Mouse (Mus musculus): ENCODE data around the gene Kctd18. TPM values are rescaled to one million over a fixed set of nuclear protein-coding genes. Genes with fewer than 3 reads are reported as not detected.
A peak's percentile ranks its signal among the peaks of the same experiment; 100 is the strongest.
"Not testable (repeated sequence)": the region's sequence is repeated elsewhere in the genome, so short reads cannot be mapped to it uniquely, and the experiment has no call there.

Kctd18 gene
- polyA plus RNA-seq, 1 experiment = 1.5 TPM

DNA sequence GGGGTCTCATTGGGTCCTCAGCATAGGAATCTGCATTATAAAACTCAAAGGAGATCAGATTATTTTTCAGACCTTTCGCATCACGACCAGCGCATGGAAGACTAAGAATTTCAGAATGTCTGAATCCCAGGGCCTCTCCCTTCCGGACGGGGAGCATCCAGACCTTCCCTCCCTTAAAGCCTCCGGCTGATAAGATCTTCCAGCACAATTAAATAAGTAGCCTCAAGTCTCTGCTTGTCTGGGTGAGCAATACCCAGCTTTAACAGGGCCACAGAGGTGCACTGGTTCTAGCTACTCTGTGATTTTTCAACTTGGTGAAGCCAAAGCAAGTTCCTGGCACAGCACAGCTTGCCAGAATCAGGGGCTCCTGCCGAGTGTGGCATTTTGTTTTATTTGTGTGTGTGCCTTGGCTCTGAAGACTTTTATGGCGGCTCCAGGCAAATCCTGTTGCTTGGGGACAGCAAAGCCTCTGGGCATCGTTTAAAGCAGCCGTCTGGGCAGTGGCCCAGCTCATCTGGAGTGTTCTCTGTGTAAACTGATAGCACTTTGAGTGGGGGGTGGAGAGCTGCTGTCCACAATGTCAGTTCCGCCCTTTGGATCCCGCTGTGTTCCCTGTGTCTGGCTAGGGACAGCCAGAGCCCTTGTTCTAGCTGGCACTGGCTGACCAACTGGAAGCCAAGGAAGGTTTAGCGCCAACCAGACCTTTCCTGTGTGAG lies 11.6 kb upstream of the Kctd18 start:
- H3K27ac ChIP-seq (ENCODE audit: insufficient read depth, low read depth, low read length) = peak overlapping the region; percentile 75
- H3K36me3 ChIP-seq (ENCODE audit: control insufficient read depth, insufficient read depth, low read length) = no peaks in the 10 kb centered on the region
- H3K4me3 ChIP-seq (ENCODE audit: low read depth, low read length) = peak overlapping the region; percentile 63
- WGBS = 42% methylated on average over 13 of the region's 13 CpGs
- no peaks in the 10 kb centered on the region for H3K4me1 ChIP-seq (ENCODE audit: control insufficient read depth, insufficient read depth, insufficient read length, low read length)
- no peaks in the 10 kb centered on the region for H3K27me3 ChIP-seq (ENCODE audit: control insufficient read depth, insufficient read depth, low read length)
- TF ChIP-seq CTCF (IDR thresholded peaks at IDR 0.05; ENCODE audit: extremely low read depth, insufficient read length, insufficient replicate concordance, low read depth, low read length) (no peak), POLR2A (IDR thresholded peaks at IDR 0.05; ENCODE audit: low read depth, low read length) (no peak)

DNA sequence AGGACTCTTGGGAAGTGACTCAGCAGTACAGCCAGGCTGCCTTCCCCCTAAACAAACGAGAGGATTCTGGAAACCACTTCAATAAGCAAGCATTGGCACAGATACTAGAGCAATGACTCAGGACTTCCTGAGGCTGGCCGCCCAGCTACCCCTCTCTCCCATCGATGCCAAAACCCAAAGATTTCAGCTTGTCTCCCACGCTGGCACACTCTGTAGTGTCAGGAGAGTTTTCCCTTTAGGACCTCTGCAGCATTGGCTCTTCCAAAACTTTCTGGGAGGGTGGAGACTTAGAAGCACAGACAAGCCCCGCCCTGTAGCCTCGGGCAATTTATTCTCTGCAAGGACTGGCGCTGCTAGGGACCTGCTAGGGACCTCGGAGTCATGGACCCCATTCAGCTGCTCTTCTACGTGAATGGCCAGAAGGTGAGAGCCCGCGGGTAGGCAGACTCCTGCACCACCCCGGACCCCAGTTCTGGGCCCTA lies 10.9 kb upstream of the Kctd18 start, which contains the start of gene Aox1:
Gene Aox1, plus strand, starts transcription at position 296 of the 482 bp plus-strand sequence.
- Histone ChIP-seq H3K36me3 (ENCODE audit: control insufficient read depth, insufficient read depth, low read length) (0 out of 2 replicates have a peak, but pooled peaks cover 2% of the 10 kb centered on the region), H3K27ac (ENCODE audit: insufficient read depth, low read depth, low read length) (peak within 1 kb of the TSS; percentile 75), H3K4me3 (ENCODE audit: low read depth, low read length) (peak within 1 kb of the TSS; percentile 63), H3K4me1 (ENCODE audit: control insufficient read depth, insufficient read depth, insufficient read length, low read length) (no peaks in the 10 kb centered on the region), H3K27me3 (ENCODE audit: control insufficient read depth, insufficient read depth, low read length) (no peaks in the 10 kb centered on the region)
- TF ChIP-seq POLR2A (IDR thresholded peaks at IDR 0.05; ENCODE audit: low read depth, low read length) = no peak
- TF ChIP-seq CTCF (IDR thresholded peaks at IDR 0.05; ENCODE audit: extremely low read depth, insufficient read length, insufficient replicate concordance, low read depth, low read length) = no peak; the same call in 1 of the 2 replicates
- 18% methylated on average over 12 of the region's 12 CpGs for WGBS

DNA sequence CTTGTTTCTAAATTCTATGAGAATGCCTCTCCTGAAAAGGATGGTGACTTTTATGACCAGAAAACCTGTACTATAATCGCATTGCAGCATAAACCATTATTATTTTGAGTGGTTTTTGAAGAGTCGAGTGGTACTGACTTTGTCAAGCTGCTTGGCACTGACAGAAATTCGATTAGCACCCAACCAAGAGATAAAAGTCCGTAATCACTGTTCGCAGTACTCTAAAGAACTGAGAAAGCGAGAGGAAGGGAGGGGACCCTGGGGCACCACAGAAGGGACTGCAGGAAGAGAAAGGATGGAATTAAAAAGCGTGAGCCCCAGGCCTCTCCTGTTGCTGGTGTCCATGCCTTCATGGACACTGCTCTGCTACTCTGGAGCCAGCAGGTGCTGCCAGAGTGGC lies 9.0 kb upstream of the Kctd18 start:
- Histone ChIP-seq H3K36me3 (ENCODE audit: control insufficient read depth, insufficient read depth, low read length) (0 out of 2 replicates have a peak, but pooled peaks cover 5% of the 10 kb centered on the region), H3K27me3 (ENCODE audit: control insufficient read depth, insufficient read depth, low read length) (no peaks in the 10 kb centered on the region), H3K4me3 (ENCODE audit: low read depth, low read length) (no peak overlapping the region), H3K4me1 (ENCODE audit: control insufficient read depth, insufficient read depth, insufficient read length, low read length) (no peaks in the 10 kb centered on the region), H3K27ac (ENCODE audit: insufficient read depth, low read depth, low read length) (no peak overlapping the region)
- TF ChIP-seq CTCF (IDR thresholded peaks at IDR 0.05; ENCODE audit: extremely low read depth, insufficient read length, insufficient replicate concordance, low read depth, low read length) (no peak), POLR2A (IDR thresholded peaks at IDR 0.05; ENCODE audit: low read depth, low read length) (no peak)
- WGBS = 82% methylated on average over 7 of the region's 7 CpGs

DNA sequence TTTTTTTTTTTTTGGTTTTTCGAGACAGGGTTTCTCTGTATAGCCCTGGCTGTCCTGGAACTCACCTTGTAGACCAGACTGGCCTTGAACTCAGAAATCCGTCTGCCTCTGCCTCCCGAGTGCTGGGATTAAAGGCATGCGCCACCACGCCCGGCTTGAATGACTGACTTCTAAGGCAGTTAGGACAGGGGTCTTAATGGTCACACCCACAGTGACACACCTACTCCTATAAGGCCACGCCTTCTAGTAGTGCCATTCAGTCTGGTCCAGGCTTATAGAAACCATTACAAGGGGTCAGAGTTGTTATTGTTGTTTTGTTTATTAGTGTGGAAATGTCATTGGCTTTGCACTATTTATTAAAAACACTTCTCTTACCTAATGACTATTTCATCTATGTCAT lies 12.4 kb downstream of the Kctd18 start:
- H3K4me3 ChIP-seq (ENCODE audit: low read depth, low read length) = not testable (repeated sequence)
- 91% methylated on average over 7 of the region's 7 CpGs for WGBS

DNA sequence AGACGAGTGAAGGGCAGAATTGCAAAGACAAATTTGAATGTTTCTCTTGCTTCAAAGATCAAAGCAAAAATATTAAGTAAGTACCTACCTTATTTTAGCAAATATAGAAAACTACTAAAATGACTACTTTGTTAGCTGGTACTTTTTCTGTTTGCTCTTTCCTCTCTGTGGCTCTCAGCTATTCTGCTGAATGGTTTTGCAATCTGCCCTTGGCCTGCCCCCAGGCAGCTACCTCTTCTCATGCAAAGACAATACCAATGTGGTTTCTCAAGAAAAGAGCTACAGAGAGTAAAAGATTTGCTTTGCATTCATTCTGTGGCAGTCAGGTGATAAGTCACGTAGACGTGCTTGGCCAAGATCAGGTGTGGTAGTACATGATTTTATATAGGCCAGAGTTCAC lies 20.6 kb downstream of the Kctd18 start:
- TF ChIP-seq CTCF (IDR thresholded peaks at IDR 0.05; ENCODE audit: extremely low read depth, insufficient read length, insufficient replicate concordance, low read depth, low read length) (no peak), POLR2A (IDR thresholded peaks at IDR 0.05; ENCODE audit: low read depth, low read length) (no peak)
- Histone ChIP-seq H3K36me3 (ENCODE audit: control insufficient read depth, insufficient read depth, low read length) (0 out of 2 replicates have a peak, but pooled peaks cover 1% of the 10 kb centered on the region), H3K4me3 (ENCODE audit: low read depth, low read length) (no peak overlapping the region), H3K4me1 (ENCODE audit: control insufficient read depth, insufficient read depth, insufficient read length, low read length) (no peaks in the 10 kb centered on the region), H3K27me3 (ENCODE audit: control insufficient read depth, insufficient read depth, low read length) (no peaks in the 10 kb centered on the region), H3K27ac (ENCODE audit: insufficient read depth, low read depth, low read length) (no peak overlapping the region)
- 56% methylated on average over 3 of the region's 3 CpGs for WGBS

More for the DNA sequence above, 12.4 kb downstream of the Kctd18 start:
- H3K27me3 ChIP-seq (ENCODE audit: control insufficient read depth, insufficient read depth, low read length); H3K36me3 ChIP-seq (ENCODE audit: control insufficient read depth, insufficient read depth, low read length); H3K4me1 ChIP-seq (ENCODE audit: control insufficient read depth, insufficient read depth, insufficient read length, low read length); H3K27ac ChIP-seq (ENCODE audit: insufficient read depth, low read depth, low read length): not testable (repeated sequence)

DNA sequence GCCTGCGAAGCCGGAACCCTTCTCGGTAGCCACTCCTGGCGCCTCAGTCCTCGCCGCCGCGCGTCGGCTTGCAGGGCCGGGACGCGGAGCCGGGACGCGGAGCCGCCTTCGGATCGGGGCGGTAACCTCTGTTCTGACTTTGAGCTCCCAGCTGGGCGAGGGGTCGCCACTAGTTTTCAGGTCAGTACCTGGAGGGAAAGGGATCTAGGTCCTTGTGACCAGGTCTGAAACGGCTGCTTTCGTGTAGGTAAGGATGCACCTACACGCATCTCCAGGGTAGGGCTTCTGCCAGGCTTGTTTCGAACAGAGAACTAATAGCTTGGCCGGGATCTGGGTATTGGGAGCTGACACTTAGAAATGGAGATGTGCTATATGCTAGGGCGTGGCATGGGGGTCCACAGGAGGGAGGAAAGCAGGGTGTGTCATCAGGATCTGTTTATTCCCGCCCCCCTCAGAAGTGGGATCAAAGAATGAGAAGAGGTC lies 22.6 kb downstream of the Kctd18 start:
- WGBS = under 1% methylated on average over 29 of the region's 29 CpGs
- H3K4me1 ChIP-seq (ENCODE audit: control insufficient read depth, insufficient read depth, insufficient read length, low read length) = no peaks in the 10 kb centered on the region
- H3K36me3 ChIP-seq (ENCODE audit: control insufficient read depth, insufficient read depth, low read length) = 0 out of 2 replicates have a peak, but pooled peaks cover 1% of the 10 kb centered on the region
- no peak overlapping the region for H3K27ac ChIP-seq (ENCODE audit: insufficient read depth, low read depth, low read length)
- peak overlapping the region; percentile 84 for H3K4me3 ChIP-seq (ENCODE audit: low read depth, low read length)
- no peaks in the 10 kb centered on the region for H3K27me3 ChIP-seq (ENCODE audit: control insufficient read depth, insufficient read depth, low read length)
- TF ChIP-seq POLR2A (IDR thresholded peaks at IDR 0.05; ENCODE audit: low read depth, low read length) (no peak), CTCF (IDR thresholded peaks at IDR 0.05; ENCODE audit: extremely low read depth, insufficient read length, insufficient replicate concordance, low read depth, low read length) (no peak)

DNA sequence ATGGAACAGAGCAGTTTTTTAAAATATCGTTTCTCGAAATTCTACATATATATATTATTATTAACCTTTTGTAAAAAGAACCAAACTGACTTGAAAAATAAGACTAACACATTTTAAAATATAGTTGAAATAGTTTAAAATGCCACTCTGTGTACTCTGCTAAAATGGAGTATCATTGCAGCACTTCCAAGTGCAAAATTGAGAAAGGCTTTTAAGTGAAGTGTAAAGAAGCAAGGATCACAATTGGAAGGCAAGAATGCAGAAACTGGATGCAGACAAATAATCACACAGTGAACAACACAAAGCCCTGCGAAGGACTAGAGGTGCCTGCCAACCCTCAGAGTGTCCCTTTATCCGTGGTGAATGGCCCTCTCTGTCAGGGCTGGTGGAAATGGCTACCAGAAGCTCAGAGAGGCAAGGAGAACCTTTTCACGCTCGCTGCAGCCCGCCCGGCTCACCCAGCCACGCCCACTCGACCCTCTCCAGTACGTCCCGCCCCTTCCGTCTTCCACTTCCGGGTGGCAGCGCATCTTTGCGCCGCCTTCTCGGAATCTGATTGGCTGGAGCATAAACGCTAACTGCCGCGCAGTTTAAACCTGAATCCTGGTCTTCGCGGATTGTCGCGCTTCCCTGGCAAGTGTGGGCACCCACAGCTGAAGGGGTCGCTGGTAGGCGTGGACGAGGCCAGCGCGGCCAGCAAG lies 23.2 kb downstream of the Kctd18 start, which contains the start of gene Sgo2a:
Gene Sgo2a, plus strand, starts transcription at position 540 of the 701 bp plus-strand sequence.
- Histone ChIP-seq H3K27me3 (ENCODE audit: control insufficient read depth, insufficient read depth, low read length) (no peaks in the 10 kb centered on the region), H3K4me3 (ENCODE audit: low read depth, low read length) (peak within 1 kb of the TSS; percentile 84), H3K27ac (ENCODE audit: insufficient read depth, low read depth, low read length) (0 out of 2 replicates have a peak within 1 kb of the TSS, but pooled peaks have one; percentile 7), H3K36me3 (ENCODE audit: control insufficient read depth, insufficient read depth, low read length) (0 out of 2 replicates have a peak, but pooled peaks cover 1% of the 10 kb centered on the region), H3K4me1 (ENCODE audit: control insufficient read depth, insufficient read depth, insufficient read length, low read length) (no peaks in the 10 kb centered on the region)
- TF ChIP-seq CTCF (IDR thresholded peaks at IDR 0.05; ENCODE audit: extremely low read depth, insufficient read length, insufficient replicate concordance, low read depth, low read length) (no peak), POLR2A (IDR thresholded peaks at IDR 0.05; ENCODE audit: low read depth, low read length) (peak; percentile 32; the same call in 1 of the 2 replicates)
- WGBS = 6% methylated on average over 30 of the region's 30 CpGs

Data from small intestine, adult 2 months (tissue).